Mouse (Mus musculus) lung, embryonic 15.5 days (tissue): ENCODE measurements at regions not wholly inside any gene's neighbourhood (a gene's known extent, or its start where the extent isn't known, plus 50 kb on each side); places are given as distances from the start of the nearest gene placed in this dataset.

Experiments used
- ATAC-seq: fragments of 200-750 bp; cut with Nextera tagmentation; 2 replicates; pipeline ENCODE4 v1.8.0; 2017; ENCODE audit warnings: moderate number of reproducible peaks, borderline replicate concordance; ENCODE audit not compliant: low FRiP score, low TSS enrichment; ENCODE audit errors: extremely low read depth
- H3K27ac ChIP-seq: fragments of 300-500 bp; sonication (generic); 2 replicates; pipeline ENCODE4 v1.5.1; 2015; ENCODE audit warnings: moderate library complexity, mild to moderate bottlenecking, inconsistent platforms
- H3K27me3 ChIP-seq: fragments of 300-500 bp; sonication (generic); 2 replicates; pipeline ENCODE4 v1.6.1; 2015; ENCODE audit warnings: inconsistent platforms
- H3K36me3 ChIP-seq: fragments of 300-500 bp; sonication (generic); 2 replicates; pipeline ENCODE4 v1.6.1; 2015; ENCODE audit warnings: inconsistent platforms
- H3K4me1 ChIP-seq: fragments of 300-500 bp; sonication (generic); 2 replicates; pipeline ENCODE4 v1.6.1; 2015; ENCODE audit warnings: inconsistent platforms
- H3K4me2 ChIP-seq: fragments of 300-500 bp; sonication (generic); 2 replicates; pipeline ENCODE4 v1.6.1; 2015; ENCODE audit warnings: inconsistent platforms, mild to moderate bottlenecking, moderate library complexity
- H3K4me3 ChIP-seq: fragments of 300-500 bp; sonication (generic); 2 replicates; pipeline ENCODE4 v1.5.1; 2015; ENCODE audit warnings: mild to moderate bottlenecking, inconsistent platforms
- H3K9ac ChIP-seq: fragments of 300-500 bp; sonication (generic); 2 replicates; pipeline ENCODE4 v1.6.1; 2015; ENCODE audit warnings: inconsistent platforms
- H3K9me3 ChIP-seq: fragments of 300-500 bp; sonication (generic); 2 replicates; pipeline ENCODE4 v1.6.1; 2016; ENCODE audit warnings: inconsistent platforms
- WGBS: fragments of 180-500 bp; shearing (Covaris S2); methylation state at CpG from one replicate; pipeline ENCODE4 v1.1.7; 2015; 5-methylcytosine and 5-hydroxymethylcytosine counted together

- WGBS: 42% methylated on average over 5 of the region's 5 CpGs
- no peak for ATAC-seq
- no peak overlapping the region for H3K27ac ChIP-seq
- no peaks in the 10 kb centered on the region for H3K9me3 ChIP-seq
- no peak overlapping the region for H3K9ac ChIP-seq
- no peaks in the 10 kb centered on the region for H3K27me3 ChIP-seq
- no peaks in the 10 kb centered on the region for H3K36me3 ChIP-seq
- H3K4me1 ChIP-seq: no peaks in the 10 kb centered on the region
- no peak overlapping the region for H3K4me2 ChIP-seq
- H3K4me3 ChIP-seq: no peak overlapping the region
These were observed 79.3 kb upstream of the Chl1 start for GRCm38 (mm10) chr6:103430933-103431594.

GRCm38 (mm10) chr6:103431595-103431957 is 78.8 kb upstream of the Chl1 start:
- 81% methylated on average over 5 of the region's 5 CpGs for WGBS
- Histone ChIP-seq H3K9ac (no peak overlapping the region), H3K36me3 (no peaks in the 10 kb centered on the region), H3K4me3 (no peak overlapping the region), H3K4me1 (no peaks in the 10 kb centered on the region), H3K9me3 (no peaks in the 10 kb centered on the region), H3K27ac (no peak overlapping the region), H3K27me3 (no peaks in the 10 kb centered on the region), H3K4me2 (no peak overlapping the region)
- no peak for ATAC-seq
